Mouse (Mus musculus) retina, postnatal 1 day (tissue): Measurements from ENCODE around the gene B4galt1.

Experiments used
- DNase-seq: peaks from one replicate; pipeline ENCODE4 v3.0.0-alpha.2; 2012

Gene B4galt1

DNA sequence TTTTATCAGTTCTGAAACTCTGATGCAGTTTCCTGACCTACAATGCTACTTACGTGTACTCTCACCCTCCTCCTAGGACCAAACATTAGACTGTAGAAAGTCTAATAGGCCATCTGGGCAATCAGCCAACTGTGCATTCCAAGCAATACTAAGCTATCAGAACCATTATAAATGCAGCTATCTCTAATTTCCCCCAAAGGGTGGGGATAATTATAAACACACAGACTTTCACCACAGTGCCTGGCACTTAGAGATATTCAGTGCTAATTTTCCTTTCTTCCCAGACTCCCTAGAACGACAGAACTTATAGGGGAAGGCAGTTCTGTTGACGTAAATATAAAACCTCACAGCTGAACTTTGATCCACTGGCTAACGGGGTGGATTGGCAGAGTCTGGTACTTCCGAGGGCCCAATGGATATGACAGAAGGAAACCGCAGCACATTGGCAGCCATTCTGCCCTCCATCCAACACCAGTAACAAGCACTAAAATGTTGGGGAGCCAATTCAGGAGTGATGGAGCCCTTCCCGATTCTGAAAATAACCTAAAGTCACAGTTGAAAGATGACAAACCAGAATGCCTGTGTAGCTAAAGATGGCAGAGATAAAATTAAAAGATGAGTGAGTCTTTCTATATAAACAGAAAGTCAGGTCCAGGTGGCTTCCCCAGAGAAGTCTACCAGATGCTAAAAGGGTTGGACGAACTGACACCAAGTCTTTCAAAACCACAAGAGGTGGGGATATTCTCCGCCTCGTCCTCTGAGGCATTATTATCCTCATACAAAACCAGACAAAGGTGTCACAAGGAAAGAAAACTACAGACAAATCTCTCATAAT, 16.1 kb downstream of the B4galt1 start:
- peak; percentile 77 for DNase-seq

DNA sequence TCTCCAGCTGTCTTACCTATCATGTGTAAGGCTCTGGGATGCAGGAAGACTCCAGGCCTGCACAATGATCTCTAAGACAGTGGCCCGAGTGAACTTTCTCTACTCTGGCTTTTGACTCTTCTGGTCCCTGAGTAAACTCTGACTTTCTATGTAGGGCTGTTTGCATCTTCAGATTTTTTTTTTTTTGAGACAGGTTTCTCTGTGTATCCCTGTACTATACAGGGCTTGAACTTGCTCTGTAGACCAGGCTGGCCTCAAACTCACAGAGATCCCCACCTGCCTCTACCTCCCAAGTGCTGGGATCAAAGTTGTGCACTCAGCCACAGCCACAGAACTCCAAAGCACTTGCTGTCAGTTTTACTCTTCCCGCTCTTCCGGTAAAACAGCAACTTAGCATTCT, 16.8 kb downstream of the B4galt1 start:
- no peak for DNase-seq

DNA sequence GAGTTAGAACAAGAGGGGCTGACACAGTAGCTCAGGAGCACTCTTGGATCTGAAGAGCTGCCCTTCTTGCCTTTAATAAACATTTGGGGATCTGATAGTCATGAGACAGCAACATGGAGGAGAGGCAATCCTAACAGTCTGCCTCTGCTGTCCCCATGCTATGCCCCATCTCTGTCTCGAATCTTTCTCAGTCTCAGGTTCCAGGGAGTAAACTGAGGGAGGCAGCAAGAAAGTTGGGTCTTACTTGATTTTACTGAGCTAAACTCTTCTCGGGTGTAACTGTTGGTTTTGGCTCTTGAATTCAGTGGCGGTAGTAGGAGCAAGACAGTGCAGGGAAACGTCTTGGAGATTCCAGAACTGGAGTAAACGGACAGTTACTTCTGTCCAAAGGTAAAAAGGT, 18.9 kb downstream of the B4galt1 start:
- DNase-seq, result no peak

DNA sequence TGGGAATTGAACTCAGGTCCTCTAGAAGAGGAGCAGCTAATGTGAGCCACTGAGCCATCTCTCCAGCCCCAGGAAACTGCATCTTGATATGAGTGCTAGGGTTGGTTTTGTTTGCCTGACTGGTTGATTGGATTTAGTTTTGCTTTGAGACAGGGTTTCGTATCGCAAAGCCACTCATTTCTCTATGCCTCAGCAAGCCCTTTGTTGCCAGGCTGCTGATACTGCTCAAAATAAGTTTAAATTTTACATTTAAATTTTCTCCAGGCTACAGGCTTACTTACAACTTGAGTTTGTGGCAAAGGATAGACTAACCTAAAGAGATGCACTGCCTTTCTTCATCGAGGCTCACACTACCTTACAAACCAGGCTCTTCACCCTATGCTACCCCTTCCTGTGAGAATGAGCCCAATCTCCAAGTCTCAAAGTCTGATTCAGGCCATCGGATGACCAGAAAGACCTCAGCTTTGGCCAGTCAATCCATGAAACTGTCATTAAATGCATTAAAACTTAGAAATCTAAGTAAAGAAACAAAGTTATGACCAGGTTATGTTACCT, 19.5 kb downstream of the B4galt1 start:
- no peak for DNase-seq

DNA sequence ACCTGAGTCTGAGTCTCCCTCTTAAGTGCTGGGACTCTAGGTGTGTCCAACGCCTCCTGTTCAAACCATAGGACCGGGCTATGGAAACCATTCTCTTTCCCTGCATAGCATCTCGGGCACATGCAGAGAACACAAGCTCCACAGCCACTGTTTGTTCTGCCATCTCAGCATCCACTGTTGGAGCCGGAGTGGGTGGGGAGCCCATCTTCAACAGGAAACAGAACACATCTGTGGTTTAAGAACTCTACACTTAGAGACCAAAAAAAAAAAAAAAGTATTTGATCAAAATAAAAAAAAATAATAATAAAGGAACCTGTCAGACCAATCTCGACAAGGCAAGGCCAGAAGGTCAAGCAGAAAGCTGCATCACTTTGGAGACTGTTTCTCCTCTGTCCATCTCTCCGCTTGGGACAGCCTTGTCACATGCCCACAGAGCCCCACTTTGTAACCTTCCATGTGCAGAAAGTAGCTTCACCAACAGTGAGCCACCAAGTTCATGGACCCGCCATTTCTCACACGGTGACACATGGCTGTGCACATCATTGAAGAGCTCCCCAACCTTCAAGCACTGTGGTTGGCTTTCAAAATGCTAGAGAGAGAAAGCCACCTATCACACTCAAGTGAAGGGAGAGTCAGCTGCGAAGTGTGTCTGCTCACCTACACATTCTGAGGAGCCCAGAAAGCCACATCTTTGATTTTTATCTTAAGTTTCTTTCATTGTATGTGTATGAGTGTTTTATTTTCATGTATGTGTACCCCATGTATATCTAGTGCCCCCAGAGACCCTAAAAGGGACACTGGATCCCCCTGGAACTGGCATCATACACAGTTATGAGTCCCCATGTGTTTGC, 20.2 kb downstream of the B4galt1 start:
- no peak for DNase-seq

DNA sequence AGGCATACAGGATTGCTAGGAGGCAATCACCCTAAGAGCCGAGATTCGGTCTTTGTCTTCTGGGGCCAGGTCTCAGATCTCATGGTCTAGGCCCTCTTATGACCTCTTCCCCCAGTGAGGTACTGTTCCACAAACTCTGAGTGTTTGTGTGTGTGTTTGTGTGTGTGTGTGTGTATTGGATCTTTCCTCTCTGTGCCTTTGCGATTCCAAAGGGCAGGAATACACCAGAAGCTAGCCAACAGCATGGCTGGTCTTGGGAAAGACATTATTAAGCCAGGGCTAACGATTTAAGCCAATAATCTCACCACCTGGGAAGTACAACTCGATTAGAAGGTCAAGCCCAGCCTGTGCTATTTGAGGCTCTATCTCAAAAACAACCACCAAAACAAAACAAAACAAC, 23.3 kb downstream of the B4galt1 start:
- DNase-seq, result no peak

DNA sequence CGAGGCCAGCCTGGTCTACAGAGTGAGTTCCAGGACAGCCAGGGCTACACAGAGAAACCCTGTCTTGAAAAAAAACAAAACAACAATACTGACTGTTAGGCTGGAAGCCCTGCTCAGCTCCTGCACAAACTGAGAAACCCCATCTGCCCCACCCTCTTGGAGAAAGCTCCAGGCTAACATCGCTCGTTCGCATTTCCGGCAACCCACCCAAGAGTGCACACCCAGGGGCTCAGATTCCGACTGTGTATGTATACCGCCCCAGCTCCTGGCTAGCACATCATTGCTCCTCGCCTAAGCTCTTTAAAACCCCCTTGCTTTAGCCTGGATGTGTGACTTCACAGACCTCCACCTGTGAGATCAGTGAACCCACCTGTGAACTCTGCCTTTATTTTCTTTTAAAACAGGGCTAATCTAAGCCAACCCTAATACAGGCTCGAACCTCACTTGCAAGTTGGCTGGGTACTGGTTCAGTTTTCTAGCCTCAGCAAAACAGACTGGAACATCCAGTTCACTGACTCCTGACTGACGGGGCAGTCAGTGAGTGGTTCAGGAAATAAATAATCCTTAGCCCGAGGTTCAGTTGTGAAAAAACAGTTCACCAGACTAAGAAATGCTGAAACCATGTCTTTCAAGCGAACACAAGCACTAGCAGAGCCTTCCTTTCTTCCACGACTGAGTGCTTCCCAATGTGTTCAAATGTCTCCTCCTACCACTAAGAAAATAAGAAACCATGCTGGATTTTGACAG, 24.0 kb downstream of the B4galt1 start:
- no peak for DNase-seq

DNA sequence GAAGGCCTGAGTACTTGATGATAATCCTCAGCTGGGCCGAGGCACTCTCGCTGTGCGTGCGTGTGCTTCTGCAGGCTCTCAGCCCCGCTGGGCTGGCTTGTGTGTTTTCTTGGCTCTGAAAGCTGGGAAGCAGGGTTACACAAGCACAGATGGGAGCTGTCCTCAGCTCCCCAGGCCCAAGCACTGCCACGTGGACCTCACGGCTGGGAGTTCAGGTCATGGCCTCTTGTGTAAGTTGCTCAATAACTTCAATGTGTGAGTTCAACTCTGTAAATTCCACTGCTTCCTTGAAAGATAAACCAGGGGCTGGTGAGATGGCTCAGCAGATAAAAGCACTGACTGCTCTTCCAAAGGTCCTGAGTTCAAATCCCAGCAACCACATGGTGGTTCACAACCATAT, 24.9 kb downstream of the B4galt1 start:
- DNase-seq, result no peak

DNA sequence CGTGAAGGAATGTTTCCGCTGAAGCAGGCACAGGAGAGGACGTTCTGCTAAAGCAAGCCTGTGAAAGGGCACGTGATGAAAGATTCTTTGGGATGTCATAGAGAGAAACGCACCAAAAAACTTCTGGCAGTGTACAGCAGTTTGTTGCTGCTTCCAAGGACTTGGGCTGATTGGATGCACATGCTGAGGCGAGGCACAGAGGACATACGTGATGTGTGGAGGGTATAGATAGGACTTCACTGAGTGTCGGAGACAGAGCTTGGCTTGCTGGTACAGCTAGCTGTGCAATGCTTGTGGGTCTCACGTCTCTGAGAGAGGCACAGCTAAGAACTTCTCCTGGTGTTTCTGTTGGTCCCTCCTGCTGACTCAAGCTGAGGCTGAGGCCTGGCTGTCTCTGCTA, 25.9 kb downstream of the B4galt1 start:
- DNase-seq, result no peak

DNA sequence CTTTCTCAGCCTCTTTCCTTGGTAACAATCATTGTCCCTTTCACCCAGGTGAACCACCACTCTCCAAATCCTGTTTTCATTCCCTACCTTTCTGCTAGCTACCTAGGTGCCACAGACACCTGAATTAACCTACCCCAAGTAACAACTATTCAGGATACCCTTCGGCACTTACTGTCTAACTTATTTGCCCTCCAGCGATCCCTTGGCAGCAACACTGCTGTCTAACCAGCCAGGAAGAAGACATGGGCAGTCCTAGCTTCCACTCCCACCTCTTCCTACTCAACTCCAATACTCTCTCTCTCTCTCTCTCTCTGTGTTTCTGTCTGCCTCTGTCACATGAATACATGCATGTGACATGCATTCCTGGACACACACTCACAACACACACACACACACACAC, 27.0 kb downstream of the B4galt1 start:
- DNase-seq, result no peak

DNA sequence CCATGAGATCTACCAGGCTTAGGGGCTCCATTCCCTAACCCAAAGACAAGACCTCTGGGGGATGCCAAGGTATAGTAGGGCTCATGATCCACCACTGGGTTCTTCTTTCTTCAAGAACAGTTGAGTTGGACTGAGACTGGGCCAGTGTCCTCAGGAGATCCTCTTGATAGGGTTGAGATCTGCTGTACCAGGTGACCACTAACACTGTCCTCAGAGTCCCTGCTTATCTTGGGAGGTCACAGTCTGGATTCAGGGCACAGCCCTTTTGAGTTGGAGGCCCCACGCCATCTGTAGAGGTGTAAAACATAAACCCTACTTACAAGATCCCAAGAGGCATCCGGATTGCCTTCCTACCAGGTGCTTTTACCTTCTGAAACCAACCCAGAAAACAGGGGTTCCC, 27.8 kb downstream of the B4galt1 start:
- no peak for DNase-seq

DNA sequence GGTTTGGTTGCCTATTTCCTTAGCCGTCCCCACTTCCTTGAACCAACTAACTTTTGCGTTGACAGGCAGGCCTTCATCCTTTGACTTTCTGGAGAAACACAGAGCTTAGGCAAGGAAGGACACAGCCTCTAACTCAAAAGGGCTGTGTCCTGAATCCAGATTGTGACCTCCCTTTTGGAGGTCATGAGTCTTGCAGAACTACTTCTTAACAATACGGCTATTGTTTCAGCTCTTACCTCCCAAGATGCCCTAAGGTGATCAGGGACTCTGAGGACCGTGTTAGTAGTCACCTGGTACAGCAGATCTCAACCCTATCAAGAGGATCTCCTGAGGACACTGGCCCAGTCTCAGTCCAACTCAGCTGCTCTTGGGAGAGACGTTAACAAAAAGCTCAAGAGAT, 28.7 kb downstream of the B4galt1 start:
- DNase-seq, result no peak

DNA sequence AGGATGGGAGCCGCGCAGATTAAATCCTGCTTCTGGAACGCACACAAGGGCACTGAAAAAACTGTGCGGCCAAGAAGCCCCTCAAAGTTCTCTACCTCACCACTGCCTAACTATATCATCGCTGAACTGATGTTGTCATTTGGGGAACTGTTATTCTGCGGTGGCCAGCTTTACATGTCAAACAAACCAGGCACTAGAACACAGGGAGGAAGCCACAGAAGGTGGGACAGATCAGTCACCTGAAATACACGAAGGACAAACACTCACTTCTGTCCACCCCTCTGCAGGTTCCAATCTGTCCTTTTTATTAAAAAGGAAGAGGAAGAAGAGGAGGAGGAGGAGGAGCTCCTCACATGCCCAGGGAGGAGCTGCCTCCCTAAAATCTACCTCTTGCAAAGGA, 29.3 kb downstream of the B4galt1 start:
- no peak for DNase-seq

DNA sequence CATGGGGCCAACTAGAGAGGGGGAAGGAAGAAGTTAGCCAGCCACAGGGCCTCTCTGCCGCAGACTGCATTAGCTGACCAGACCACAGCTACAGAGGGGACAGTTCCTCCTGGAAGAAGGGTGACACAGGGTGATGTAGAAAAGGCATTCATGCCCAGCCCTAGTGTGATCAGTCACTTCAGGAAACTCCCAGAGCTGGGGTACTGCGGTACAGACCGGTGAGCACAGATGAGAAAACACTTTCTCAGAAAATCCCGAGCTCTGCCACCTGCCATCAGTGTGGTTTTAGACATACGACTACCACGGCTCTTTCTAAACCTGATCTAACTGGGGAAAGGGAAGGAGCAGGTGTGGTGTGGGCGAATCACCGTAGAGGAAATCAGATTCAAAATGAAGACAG, 30.1 kb downstream of the B4galt1 start:
- no peak for DNase-seq

DNA sequence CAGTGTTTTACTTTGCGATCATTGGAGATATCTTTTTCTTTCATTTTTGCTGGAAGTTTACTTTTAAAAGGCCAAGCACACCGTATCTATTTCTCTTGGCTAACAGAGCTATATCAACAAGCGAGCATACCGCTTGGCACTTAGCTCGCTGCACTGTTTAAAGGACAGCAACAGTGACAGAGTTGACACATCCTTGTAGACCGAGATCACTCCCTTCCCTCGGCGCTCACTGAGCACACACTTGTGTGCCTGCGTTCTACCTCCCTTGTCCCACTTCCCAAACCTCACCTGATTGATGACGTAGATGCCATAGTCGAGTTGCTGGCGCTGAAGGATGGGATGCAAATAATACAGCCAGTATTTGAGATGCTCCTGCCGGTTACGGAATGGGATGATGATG, 30.7 kb downstream of the B4galt1 start:
- no peak for DNase-seq

DNA sequence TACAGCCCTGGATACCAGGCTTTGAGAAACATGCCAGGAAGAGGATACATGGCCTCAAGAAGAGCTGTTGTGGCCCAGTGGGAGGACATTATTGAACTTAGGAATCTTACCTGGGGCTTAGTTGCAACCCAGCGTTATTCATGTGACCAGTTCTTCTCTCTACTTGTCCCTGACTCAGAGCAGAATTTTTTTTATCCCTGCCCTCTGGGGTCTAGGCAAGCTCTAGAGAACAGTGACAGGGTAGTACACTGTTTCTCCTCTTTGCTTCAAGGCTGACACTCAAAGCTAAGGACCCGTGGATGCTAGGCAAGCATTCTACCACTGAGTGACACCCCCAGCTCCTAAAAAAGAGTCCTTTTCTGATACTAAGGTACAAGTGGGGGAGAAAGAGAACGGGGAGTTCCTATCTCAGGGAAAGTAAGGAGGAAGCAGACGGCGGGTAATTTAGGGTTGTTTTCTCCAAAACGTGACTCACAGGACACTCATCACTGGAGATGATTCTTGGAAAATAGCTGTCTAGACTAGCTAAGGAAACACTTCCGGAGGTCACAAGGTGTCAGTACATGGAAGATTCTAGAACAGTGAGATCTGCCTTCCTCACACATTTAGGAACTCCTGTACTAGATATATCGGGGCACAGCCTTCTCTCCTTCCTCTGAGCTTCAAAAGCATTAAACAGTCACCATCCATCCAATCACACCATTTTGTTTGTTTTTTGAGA, 32.3 kb downstream of the B4galt1 start:
- DNase-seq, result no peak

DNA sequence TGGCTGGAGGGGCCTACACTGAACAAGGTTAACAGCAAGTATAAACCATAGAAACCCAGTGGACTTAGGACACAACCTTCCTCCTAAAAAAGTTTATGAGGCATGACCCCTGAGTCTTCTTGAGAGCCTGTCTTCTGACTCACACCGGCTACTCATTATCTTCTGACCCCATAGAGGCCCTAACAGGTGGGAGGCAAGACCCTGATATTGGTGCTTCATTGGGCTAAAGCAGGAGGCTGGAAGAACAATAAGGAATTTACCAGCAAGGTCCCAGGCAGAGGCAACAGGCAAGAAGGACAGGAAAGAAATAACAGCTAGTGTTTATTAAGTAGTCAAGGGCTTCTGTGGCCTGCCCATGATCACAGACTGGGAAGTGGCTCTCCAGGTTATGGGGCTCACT, 32.9 kb downstream of the B4galt1 start:
- no peak for DNase-seq

DNA sequence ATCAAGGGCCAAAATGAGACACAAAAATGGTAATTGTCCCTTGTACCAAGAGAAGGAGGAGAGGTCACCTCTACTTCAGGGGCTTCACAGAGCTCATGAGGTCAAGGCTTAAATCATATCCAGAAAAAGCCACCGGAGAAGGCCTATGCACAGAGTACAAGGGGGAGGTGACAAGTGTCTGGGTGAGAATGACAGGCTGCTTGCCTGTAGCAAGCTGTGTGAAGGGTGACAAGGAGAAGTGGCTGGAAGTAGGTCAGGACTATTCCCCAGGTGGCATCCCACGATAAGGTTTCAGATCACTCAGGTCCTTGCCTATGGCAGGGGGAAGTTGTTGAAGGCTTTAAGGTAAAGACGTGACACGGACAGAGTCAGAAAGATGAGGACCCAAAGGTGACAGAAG, 33.8 kb downstream of the B4galt1 start:
- peak; percentile 14 for DNase-seq

DNA sequence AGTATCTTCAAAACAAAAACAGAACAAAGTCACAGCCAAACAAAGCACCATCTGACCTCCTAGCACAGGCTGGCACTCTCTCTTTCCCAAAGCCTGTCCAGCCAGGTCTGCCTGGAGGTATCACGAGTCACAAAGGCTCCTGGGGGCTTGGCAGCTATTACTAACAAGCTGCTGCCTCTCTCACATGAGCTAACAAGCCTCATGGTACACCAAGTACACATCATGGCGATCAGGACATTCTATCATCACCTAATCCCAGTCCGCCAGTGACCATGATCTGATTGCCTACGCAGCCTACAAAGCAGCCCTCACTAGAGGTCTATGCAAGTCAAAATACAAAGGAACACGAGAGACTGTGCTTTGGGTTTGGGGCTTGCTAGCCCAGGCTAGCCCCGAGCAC, 34.7 kb downstream of the B4galt1 start:
- no peak for DNase-seq

DNA sequence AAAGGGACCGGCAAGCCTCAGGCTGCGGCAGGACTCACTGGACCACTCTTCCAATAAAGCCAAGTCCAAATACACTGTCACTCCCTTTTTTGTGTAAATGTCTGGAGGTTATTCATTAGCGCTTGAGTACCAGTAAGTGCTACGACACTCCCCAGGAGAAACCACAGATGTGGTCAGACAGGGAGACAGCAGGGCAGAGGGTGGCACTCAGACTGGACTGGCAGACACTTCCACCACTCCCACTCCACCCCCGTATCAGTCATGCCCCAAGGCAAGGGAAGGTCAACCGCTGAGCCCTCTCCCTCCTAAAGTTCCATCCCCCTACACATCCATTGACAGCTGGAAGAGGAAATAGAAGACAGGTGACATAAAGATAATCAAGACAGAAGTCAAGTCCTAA, 35.4 kb downstream of the B4galt1 start:
- DNase-seq, result no peak

DNA sequence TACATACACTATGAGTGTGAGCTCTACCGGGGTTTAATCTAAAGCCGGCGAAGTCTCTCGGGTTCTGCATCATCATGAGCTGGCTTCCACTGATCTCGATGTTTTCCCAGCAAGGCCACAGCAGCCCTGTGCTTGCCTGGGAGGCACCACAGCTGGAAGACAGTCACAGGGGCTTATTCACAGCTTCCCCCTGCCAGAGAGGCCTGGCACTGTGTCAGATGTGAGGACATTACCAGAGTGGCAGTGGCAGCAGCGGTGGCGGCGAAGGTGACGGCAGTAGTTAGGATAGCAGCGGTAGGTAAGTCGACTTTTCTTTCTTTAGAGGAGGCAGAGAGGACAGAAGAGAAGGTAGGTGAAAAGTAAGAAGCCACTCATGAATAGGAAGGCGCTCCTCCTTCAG, 35.9 kb downstream of the B4galt1 start:
- no peak for DNase-seq

DNA sequence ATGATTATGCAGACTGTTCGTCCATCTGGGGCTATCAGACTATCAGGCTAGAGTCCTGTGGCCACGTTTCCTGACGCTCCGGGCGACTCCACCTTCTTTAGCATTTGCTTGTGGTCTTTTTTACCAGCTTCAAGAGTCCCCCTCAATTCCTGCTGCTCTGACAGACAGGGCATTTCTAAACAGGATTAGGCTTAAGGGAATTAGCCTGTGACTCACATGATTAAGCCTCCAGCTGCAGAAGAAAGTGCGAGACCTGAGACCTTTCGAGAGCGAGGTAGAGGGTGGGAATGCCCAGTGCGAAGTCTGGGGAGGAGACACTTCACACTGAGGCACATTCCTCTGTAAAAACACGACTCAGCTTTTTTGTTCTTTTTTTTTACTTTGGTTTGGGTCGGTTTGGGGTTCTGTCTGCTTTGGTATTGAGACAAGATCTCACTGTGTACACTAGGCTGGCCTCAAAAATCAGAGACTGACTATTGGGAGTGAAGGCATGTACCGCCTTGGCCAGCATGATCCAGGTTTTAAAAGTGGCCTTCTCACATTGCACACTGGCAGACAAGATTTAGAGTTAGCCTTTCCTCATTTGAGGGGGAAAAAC, 37.9 kb downstream of the B4galt1 start:
- DNase-seq, result peak; percentile 72
